Mouse (Mus musculus) spleen, adult 2 months (tissue): Measurements from ENCODE around the gene Itgam.

Source experiments
- CTCF ChIP-seq: fragments of 200-500 bp; IDR thresholded peaks from 2 replicates; pipeline ENCODE4 v1.5.1; 2011; ENCODE audit warnings: mild to moderate bottlenecking, inconsistent platforms; ENCODE audit not compliant: insufficient read depth, insufficient read length, insufficient replicate concordance; ENCODE audit errors: extremely low read depth
- POLR2A ChIP-seq: fragments of 200-500 bp; IDR thresholded peaks from 2 replicates; pipeline ENCODE4 v1.6.1; 2011; ENCODE audit warnings: low read depth, low read length, inconsistent platforms

- no peak for TF ChIP-seq POLR2A
- no peak for TF ChIP-seq CTCF
These were observed 38.4 kb downstream of the Itgam start for GRCm38 (mm10) chr7:128100742-128101357.
